Mouse (Mus musculus) retina, embryonic 14.5 days (tissue): ENCODE measurements at regions not wholly inside any gene's neighbourhood (a gene's known extent, or its start where the extent isn't known, plus 50 kb on each side); places are given as distances from the start of the nearest gene placed in this dataset.

ENCODE experiments used
- DNase-seq: peaks from one replicate; pipeline ENCODE4 v3.0.0-alpha.2; 2015; ENCODE audit warnings: low spot score

DNA sequence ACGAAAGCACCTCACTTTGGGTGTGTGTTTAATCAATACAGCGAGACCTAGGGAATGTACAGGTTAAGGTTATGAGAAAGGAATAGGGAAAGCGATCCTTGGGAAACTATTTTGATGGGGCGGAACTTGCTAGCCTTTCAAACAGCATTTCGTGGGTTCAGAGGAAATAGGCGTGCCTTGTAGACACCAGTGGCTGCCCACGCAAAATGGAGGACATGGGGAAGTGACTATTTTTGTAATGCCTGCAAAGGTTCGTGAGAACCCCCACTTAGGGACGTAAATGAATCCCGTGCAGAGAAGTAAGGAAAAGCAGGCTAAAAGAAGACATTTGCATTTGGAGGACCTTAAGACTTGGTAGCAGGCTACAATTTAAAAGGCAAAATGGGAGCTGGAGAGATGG, 114.1 kb upstream of the Ppm1h start:
- DNase-seq: no peak

DNA sequence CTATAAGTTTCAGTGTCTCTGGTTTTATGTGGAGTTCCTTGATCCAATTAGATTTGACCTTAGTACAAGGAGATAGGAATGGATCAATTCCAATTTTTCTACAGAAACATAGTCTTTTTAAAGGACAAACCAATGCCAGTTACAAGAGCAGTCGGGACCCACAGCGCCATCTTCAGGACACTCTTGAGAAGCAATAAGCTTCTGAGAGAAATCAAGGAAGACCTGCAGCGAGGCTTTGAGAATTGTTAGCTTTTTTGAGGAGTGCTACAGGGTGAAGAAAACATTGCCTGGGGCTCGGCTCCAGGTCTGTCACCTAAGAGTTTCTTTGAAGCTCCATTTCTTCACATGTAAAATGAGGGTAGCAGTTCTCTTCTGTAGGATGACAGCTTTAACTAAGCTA, 112.0 kb upstream of the Ppm1h start:
- no peak for DNase-seq

DNA sequence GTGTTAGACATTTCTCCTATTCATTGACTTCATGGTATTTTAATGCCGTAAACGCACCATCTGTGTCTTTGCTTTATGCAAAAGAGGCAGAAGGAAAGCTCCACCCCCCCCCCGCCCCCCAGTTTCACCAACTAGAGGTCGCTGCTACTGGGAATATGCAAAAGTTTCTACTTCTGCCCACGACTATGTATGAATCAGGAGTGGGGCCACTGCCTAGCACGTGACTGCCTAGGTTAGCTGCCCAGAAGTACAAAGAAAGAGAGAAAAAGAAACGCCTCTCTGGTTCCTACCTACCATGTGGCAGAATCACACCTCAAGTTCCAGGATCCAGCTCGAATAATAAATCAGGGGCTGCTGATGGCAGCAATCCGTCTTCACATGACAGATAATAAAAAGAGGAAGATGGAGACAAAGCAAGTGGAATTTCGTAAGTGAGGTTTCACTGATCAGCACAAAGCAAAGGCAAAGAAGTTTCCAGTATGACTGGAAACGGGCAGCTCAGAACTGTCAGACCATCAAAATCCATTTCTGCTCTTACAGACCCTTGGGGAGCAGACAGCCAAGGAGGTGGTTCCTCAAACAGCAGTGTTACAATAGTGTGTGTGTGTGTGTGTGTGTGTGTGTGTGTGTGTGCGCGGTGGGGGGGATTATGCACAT, 108.9 kb upstream of the Ppm1h start:
- DNase-seq: no peak

DNA sequence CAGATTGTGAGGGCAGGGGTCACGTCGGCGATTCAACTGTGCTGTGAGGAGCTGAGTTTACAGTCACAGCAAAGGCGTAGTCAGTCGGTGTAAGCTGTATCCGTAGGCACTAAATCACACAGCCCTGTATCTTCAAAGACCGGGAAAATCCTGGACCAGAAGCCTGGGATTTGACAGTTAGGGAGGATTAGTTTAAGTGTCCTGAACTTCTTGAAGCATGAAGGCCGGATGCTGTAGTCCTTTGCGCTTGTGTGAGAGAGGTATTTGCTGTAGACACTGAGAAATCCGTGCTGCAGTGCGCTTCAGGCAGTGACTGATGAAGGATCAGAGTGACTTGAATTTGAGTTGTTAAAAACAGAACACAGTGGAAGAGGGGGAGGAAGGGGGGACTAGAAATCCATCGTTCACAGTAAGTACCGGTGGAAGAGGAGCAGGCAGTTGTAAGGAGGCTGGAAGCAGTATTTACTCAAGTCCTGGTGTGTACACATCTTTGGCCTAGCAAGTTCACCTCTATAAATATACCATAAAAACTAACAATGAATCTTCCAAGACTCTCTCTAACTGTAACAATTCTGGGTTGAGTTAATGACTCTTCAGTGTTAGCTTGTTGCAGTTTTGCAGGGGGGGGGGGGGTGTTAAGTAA, 107.5 kb upstream of the Ppm1h start:
- DNase-seq: peak; percentile 36

DNA sequence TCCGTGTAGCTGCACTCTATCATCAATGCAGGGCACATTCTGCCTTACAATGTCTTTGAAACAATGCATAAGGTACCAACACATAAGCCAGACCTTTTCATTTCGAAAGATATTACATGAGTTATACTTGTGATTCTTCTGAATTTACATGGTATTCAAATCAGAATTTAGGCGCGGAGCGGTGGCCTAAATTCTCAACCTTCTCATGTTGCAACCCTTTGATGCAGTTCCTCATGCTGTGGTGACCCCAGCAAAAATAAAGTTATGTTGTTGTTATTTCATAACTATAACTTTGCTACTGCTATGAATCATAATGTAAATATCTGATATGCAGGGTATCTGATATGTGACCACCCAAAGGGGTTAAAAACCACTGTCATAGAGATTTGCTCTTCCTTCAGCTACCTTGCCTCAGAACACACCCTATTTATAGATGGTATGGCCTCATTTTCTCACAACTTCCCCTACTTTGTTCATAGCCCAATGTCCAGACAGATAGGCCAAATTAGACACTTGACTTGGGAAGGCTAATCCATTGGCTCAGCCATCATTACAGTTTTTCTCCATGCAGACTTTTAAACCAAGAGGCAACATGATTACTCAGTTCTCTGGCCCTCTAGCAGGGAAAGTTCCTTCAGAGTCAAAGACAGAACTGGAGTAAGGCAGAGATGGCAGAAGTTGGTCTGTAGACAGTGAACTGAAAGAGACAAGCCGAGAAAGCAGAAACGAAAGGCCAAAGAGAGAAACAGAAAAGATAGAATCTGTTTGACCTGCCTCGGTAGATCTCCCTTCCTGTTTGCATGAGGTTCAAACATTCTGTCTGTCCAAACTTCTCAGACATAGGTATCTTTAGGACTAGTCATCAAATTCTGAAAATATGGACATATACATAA, 102.1 kb upstream of the Ppm1h start:
- DNase-seq: no peak

DNA sequence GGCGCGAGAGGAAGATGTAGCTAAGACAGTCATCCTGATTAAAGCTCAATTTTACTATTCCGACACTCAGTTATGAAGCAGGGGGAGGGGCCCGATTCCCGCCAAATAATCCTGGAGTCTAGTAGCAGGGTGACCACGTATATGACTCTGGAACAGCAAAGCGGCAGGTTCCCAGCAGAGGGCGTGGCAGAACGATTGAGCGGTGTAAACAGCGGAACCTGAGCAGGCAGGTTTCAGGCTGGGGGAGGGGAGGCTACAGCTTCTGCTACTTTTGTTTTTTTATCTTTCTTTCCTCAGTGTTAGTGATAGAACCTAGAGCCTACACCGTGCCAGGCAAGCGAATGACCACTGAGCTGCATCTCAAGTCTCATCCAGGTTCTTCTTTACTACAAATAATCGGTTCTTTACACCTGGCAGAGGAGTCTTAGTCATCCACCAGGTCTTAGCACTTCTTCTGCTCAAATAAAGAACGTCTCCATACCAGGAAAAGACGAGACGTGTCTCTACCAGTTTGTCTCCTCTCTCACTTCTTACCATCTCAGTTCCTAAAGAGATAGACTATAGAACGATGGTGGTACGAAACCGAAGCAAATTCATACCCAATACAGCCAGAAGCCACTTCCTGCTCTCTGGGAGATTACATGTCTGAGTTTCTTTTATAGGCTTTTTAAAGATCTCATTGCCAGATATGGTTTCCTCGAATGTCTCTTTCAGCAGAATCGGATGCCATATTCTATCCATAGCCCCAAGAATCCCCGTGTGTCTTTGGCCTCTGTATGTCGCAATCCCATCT, 100.2 kb upstream of the Ppm1h start:
- DNase-seq: peak; percentile 38

DNA sequence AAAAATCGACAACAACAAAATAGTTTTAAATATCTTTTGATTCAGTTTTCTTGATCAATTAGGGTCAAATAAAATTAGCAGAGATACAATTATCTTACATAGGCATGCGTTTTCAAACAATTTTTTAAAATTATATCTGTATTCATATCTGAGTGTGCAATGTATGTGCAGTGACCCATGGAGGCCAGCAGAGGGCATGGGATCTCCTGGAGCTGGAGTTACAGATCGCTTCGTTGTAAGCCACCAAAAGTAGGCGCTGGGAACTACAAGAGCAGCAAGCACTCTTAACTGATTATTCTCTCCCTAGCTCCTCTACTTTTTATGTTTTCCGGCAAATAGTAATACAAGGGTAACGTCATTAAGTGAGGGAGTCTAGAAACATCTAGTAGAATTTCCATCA, 97.5 kb upstream of the Ppm1h start:
- no peak for DNase-seq

DNA sequence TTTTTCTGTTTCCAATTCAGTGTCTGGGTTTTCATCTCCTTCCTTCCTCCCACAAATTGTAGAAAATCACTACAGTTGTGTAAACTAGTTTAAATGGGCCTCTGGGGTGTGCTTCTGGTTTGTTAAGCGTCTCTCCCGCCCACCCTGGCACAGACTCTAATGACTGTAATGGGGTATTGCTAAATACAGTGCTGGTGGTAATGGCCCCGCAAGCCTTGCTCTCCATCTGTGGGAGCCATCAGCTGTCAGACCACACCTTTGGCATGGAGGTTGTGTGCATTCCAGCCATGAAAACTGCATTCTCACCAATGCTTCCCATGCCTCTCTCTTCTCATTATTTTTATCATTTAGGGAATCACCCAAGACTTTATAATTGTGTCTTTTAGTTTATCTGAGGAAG, 91.0 kb upstream of the Ppm1h start:
- no peak for DNase-seq

DNA sequence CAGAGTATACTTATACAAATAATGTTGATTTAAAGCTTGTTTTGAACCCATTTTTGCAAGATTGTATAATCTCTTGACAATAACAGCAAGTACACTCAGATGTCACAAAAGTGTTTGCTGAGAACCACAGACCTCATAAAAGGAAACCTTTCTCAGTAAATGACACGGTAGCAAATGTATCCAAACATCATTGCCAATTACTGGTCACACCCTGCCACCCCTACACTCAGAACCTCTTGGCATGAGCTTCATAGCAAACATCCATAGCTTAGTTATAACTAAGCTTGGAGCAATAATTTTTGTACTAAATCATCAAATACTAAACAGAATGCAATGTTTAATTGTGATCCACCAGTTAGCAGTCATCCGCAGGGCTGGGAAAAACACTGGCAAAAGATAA, 79.1 kb upstream of the Ppm1h start:
- DNase-seq: no peak

DNA sequence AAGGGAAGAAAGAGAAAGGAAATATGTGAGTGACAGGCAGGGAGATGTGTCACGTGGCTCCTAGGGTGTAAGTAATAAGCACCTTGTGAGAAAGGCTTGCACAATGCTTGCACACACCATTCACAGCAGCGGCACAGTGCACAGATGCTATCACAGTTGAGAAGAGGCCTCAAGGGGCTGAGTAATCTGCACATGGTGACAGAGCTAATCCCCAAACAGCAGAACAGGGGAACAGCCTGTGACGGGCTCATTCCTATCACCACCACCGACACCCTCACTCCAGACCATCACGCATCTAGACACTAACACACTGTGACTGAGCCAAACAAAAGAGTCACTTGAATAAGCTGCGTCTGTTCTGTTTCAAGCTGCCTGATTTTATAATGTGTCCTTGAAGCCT, 76.2 kb upstream of the Ppm1h start:
- peak; percentile 74 for DNase-seq

DNA sequence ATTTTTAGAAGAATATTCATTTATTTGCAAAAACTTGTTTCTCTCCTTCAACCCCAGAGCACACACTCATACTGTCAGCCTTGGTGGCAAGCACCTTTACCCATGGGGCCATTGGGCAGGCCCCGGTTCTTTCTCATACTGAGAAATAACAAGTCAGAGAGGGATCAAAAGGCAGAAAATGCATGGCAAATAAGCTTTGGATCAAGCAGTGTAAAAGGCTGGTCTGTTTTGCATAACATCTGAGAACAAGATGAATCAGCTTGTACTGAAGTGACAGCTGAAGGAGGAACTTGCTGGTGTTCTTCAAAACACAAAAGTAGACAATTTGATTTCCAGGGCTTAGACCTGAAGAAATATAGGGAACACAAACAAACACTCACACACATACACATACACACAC, 74.6 kb upstream of the Ppm1h start:
- DNase-seq: no peak

DNA sequence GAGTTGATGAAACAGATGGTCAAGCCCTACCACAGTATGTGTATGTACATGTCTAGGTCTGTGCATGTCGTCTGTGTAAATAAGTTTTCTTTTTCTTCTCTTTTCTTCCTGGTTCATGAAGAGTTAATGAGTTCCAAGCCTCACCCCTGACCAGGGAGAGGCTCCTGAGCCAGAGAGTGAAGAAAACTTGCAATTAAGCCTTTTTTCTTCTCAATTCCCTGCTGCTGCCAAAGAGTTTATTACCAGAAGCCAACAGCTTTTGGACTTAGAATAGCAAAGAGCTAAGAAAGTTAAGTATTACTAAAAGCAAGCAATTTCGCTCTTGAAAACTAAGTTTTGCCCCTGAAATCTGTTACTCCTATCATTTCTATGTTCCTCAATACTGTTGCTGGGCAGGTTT, 65.3 kb upstream of the Ppm1h start:
- DNase-seq: no peak

DNA sequence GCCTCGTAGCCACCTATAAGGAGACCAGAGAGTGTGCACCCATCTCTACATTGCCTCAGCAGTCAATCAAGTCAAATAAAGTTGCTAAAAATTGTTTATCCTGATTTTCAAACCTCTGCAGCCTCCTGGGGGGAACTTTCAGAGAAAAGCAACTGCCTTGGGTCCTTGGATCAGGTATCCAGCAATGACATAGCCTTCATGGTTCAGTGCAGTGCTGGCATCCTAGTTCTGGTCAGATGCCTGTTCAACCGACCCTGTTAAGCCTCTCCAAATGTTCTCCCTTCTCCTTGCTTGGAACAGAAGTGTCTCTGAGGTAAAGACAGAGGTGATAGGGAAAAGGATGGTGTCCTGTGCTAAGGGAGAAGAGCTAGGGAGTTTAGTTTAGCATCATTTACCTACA, 64.7 kb upstream of the Ppm1h start:
- DNase-seq: no peak

DNA sequence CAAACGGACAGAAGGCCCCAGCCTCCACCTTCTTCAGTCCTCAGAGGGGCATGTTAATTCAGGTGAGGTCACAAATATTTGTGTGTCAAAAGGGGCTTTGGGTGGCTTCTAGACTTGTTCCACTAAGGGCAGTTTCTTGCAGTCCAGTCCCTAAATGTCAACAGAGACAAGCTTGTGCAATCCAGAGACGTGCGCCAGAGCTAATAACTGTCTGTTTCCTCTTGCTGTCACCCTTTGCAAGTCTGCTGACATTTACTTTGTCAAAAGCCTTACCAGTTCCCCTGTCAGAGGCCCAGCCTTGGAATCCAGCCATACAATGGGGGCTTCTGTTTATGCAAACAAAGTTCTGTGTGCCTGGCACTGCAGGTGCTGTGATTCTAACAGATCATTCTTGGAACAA, 63.8 kb upstream of the Ppm1h start:
- no peak for DNase-seq

DNA sequence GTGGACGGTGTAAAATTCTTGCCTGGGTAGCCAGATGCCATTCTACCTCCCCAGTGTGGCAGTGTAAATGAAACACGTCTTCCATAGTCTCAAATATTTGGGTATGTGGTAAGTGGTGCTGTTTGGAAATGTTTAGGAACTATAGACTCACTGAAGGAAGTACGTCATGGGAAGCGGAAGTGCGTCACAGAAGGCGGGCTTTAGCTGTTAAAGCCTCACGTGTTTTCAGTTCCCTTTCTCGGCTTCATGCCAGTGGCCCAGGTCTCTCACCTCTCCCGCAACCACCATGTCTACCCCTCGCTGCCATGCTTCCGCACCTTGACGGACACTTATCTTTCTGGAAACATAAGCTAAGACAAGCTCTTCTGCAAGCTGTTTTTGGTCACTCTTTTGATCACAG, 62.9 kb upstream of the Ppm1h start:
- no peak for DNase-seq

DNA sequence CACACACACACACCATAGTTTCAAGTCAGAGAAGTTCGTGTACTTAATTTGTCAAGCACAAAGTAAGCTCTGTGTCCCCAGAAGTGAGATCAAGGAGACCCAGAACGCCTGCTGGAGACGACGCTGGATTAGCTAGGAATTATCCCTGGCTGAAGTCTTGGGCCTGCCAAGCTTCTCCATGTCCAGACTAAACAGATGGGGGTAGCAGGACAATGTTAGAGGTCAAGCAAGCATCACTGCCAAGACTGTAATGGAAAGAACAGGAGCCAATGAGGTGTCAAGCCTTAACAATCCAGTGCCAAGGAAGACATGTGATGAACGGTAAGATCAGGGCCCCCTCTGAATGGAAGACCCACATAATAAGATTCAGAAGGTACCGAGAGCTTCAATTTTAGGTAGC, 62.2 kb upstream of the Ppm1h start:
- no peak for DNase-seq

DNA sequence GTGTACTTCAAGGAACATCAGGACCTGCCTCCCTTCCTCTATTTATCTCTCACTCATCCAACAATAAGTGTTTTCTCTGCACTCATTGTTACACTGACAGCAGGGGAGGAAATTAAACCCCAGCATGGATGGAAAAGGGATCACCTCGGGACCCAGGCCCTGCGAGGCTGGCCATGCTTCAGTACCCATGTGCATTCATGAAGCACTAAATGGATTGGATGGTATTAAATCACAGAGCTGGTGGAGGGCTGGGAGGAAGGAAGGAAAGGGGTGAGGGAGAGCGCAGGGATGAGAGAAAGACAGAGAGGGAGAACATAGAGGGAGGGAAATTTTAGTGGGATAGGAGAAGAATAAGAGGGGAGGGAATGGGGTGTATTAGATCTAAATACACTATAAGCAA, 59.7 kb upstream of the Ppm1h start:
- peak; percentile 82 for DNase-seq

DNA sequence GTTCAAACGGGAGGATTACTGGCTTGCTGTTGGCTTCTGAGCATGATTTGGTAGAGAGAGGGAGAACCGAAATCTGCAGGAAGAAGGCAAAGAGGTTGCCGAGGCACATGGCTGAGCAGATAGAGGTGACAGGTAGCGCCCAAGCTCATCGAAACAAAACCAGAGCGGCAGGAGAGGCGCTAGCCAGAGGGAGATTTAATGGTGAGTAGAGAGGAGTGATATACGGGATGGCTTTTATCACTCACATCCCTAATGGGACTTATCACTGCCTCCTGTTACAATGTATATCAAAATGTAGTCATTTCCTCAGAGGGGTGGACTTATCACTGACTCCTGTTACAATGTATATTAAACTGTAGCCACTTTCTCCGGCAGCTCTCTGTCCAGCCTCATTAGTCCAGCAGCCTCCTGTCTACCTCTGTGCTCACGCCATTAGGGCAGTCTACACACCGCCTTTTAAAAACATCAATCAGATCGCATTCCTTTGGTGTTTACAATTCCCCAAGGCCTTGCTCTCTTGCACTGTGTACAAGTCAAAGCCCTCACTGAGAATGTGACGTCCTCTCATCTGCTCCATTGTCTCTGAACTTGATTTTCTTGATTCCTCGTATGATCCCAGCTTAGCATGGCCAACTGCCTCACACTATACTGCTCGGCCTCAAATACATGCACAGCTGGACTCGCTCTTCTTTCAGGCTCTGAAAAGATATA, 59.0 kb upstream of the Ppm1h start:
- DNase-seq: peak; percentile 50
